Mouse (Mus musculus) hindbrain, embryonic 10.5 days (tissue): ENCODE data around the gene Tnxb. TPM values are rescaled to one million over a fixed set of nuclear protein-coding genes. Genes with fewer than 3 reads are reported as not detected.

Experiments used
- DNase-seq: peaks from one replicate; pipeline ENCODE4 v3.0.0-alpha.2; 2017; ENCODE audit warnings: low spot score
- H3K27ac ChIP-seq: fragments of 300-500 bp; sonication (generic); 2 replicates; pipeline ENCODE4 v1.5.1; 2016; ENCODE audit warnings: mild to moderate bottlenecking, moderate library complexity
- H3K27me3 ChIP-seq: fragments of 300-500 bp; sonication (generic); 2 replicates; pipeline ENCODE4 v1.6.1; 2016; ENCODE audit warnings: mild to moderate bottlenecking; ENCODE audit not compliant: poor library complexity, insufficient read depth, severe bottlenecking
- H3K36me3 ChIP-seq: fragments of 300-500 bp; sonication (generic); 2 replicates; pipeline ENCODE4 v1.6.1; 2016; ENCODE audit warnings: mild to moderate bottlenecking, moderate library complexity
- H3K4me1 ChIP-seq: fragments of 300-500 bp; sonication (generic); replicated peaks from 2 replicates; pipeline ENCODE4 v1.6.1; 2016; ENCODE audit warnings: mild to moderate bottlenecking
- H3K4me3 ChIP-seq: fragments of 300-500 bp; sonication (generic); 2 replicates; pipeline ENCODE4 v1.5.1; 2016; ENCODE audit warnings: mild to moderate bottlenecking, moderate library complexity
- H3K9me3 ChIP-seq: fragments of 300-500 bp; sonication (generic); 2 replicates; pipeline ENCODE4 v1.6.1; 2016; ENCODE audit warnings: mild to moderate bottlenecking, moderate library complexity
- WGBS: fragments of 180-500 bp; shearing (Covaris S2); methylation state at CpG from one replicate; pipeline ENCODE4 v1.1.7; 2016; 5-methylcytosine and 5-hydroxymethylcytosine counted together
- polyA plus RNA-seq: library from polyadenylated mRNA; unstranded; fragments of >200 nt; fragmentation: Nextera tagmentation; extraction: Ambion mirVana; gene quantifications from 2 replicates; pipeline ENCODE4 v1.2.1, GENCODE M21; 2016

Gene Tnxb
- polyA plus RNA-seq, 1 experiment from 2014 or later: 0.01 TPM

GRCm38 (mm10) chr17:34655581-34655991, 14.7 kb upstream of the Tnxb start:
- Histone ChIP-seq H3K4me1 (peaks cover 35% of the 10 kb centered on the region), H3K9me3 (no peaks in the 10 kb centered on the region), H3K27me3 (peaks cover 17% of the 10 kb centered on the region), H3K4me3 (no peak overlapping the region), H3K27ac (peak overlapping the region; percentile 62; the same call in 1 of the 2 replicates), H3K36me3 (peaks cover 50% of the 10 kb centered on the region)
- WGBS: 71% methylated on average over 4 of the region's 4 CpGs
- no peak for DNase-seq

- no peak overlapping the region for H3K27ac ChIP-seq
- peaks cover 39% of the 10 kb centered on the region for H3K36me3 ChIP-seq
- H3K27me3 ChIP-seq: peaks cover 28% of the 10 kb centered on the region
- H3K4me1 ChIP-seq: peaks cover 46% of the 10 kb centered on the region
- no peaks in the 10 kb centered on the region for H3K9me3 ChIP-seq
- 38% methylated on average over 8 of the region's 8 CpGs for WGBS
- no peak overlapping the region for H3K4me3 ChIP-seq
- no peak for DNase-seq
Observed at GRCm38 (mm10) chr17:34656666-34657065, 13.7 kb upstream of the Tnxb start.

GRCm38 (mm10) chr17:34657271-34657670, 13.1 kb upstream of the Tnxb start:
- WGBS: 27% methylated on average over 2 of the region's 2 CpGs
- Histone ChIP-seq H3K4me1 (peaks cover 46% of the 10 kb centered on the region), H3K4me3 (no peak overlapping the region), H3K27me3 (peaks cover 29% of the 10 kb centered on the region), H3K36me3 (peaks cover 33% of the 10 kb centered on the region), H3K27ac (no peak overlapping the region), H3K9me3 (no peaks in the 10 kb centered on the region)
- no peak for DNase-seq

GRCm38 (mm10) chr17:34658145-34658544, 12.2 kb upstream of the Tnxb start:
- peaks cover 35% of the 10 kb centered on the region for H3K27me3 ChIP-seq
- no peak for DNase-seq
- WGBS: 85% methylated on average over 2 of the region's 2 CpGs
- H3K27ac ChIP-seq: no peak overlapping the region
- H3K36me3 ChIP-seq: peaks cover 24% of the 10 kb centered on the region
- H3K4me1 ChIP-seq: peaks cover 46% of the 10 kb centered on the region
- no peak overlapping the region for H3K4me3 ChIP-seq
- no peaks in the 10 kb centered on the region for H3K9me3 ChIP-seq

GRCm38 (mm10) chr17:34658591-34658990, 11.7 kb upstream of the Tnxb start:
- no peaks in the 10 kb centered on the region for H3K9me3 ChIP-seq
- H3K4me1 ChIP-seq: peaks cover 45% of the 10 kb centered on the region
- DNase-seq: no peak
- H3K27me3 ChIP-seq: peaks cover 38% of the 10 kb centered on the region
- WGBS: 83% methylated on average over 3 of the region's 3 CpGs
- H3K27ac ChIP-seq: no peak overlapping the region
- peaks cover 20% of the 10 kb centered on the region for H3K36me3 ChIP-seq
- no peak overlapping the region for H3K4me3 ChIP-seq

- no peak for DNase-seq
- peaks cover 38% of the 10 kb centered on the region for H3K27me3 ChIP-seq
- H3K9me3 ChIP-seq: no peaks in the 10 kb centered on the region
- no peak overlapping the region for H3K4me3 ChIP-seq
- peaks cover 41% of the 10 kb centered on the region for H3K4me1 ChIP-seq
- H3K36me3 ChIP-seq: peaks cover 12% of the 10 kb centered on the region
- H3K27ac ChIP-seq: no peak overlapping the region
- WGBS: 76% methylated on average over 12 of the region's 12 CpGs
Observed at GRCm38 (mm10) chr17:34659181-34659896, 11.0 kb upstream of the Tnxb start.

GRCm38 (mm10) chr17:34659897-34660214, 10.5 kb upstream of the Tnxb start:
- Histone ChIP-seq H3K4me3 (no peak overlapping the region), H3K27me3 (peaks cover 38% of the 10 kb centered on the region), H3K4me1 (peaks cover 41% of the 10 kb centered on the region), H3K36me3 (peaks cover 7% of the 10 kb centered on the region), H3K27ac (no peak overlapping the region), H3K9me3 (no peaks in the 10 kb centered on the region)
- WGBS: 66% methylated on average over 3 of the region's 3 CpGs
- no peak for DNase-seq

GRCm38 (mm10) chr17:34660259-34660820, 10.0 kb upstream of the Tnxb start:
- peaks cover 38% of the 10 kb centered on the region for H3K27me3 ChIP-seq
- WGBS: 39% methylated on average over 11 of the region's 11 CpGs

GRCm38 (mm10) chr17:34661121-34661591, 9.2 kb upstream of the Tnxb start:
- no peaks in the 10 kb centered on the region for H3K9me3 ChIP-seq
- H3K4me3 ChIP-seq: peak overlapping the region; percentile 32
- no peaks in the 10 kb centered on the region for H3K36me3 ChIP-seq
- no peak for DNase-seq
- H3K4me1 ChIP-seq: peaks cover 29% of the 10 kb centered on the region
- WGBS: 10% methylated on average over 19 of the region's 19 CpGs
- peaks cover 45% of the 10 kb centered on the region for H3K27me3 ChIP-seq
- H3K27ac ChIP-seq: no peak overlapping the region

More at GRCm38 (mm10) chr17:34660259-34660820, 10.0 kb upstream of the Tnxb start:
- Histone ChIP-seq H3K27ac (no peak overlapping the region), H3K36me3 (peaks cover 2% of the 10 kb centered on the region), H3K4me1 (peaks cover 37% of the 10 kb centered on the region), H3K4me3 (no peak overlapping the region), H3K9me3 (no peaks in the 10 kb centered on the region)
- DNase-seq: no peak

GRCm38 (mm10) chr17:34662468-34662867, 7.9 kb upstream of the Tnxb start:
- Histone ChIP-seq H3K4me3 (no peak overlapping the region), H3K27ac (no peak overlapping the region), H3K27me3 (peaks cover 45% of the 10 kb centered on the region), H3K36me3 (no peaks in the 10 kb centered on the region), H3K4me1 (peaks cover 17% of the 10 kb centered on the region), H3K9me3 (no peaks in the 10 kb centered on the region)
- WGBS: 81% methylated on average over 1 of the region's 1 CpGs
- DNase-seq: no peak

- Histone ChIP-seq H3K27me3 (peaks cover 45% of the 10 kb centered on the region), H3K9me3 (no peaks in the 10 kb centered on the region), H3K4me1 (peaks cover 15% of the 10 kb centered on the region), H3K4me3 (no peak overlapping the region), H3K27ac (no peak overlapping the region), H3K36me3 (no peaks in the 10 kb centered on the region)
- no peak for DNase-seq
- 86% methylated on average over 8 of the region's 8 CpGs for WGBS
Observed at GRCm38 (mm10) chr17:34662978-34663377, 7.4 kb upstream of the Tnxb start.

GRCm38 (mm10) chr17:34663558-34663957, 6.8 kb upstream of the Tnxb start:
- Histone ChIP-seq H3K4me3 (no peak overlapping the region), H3K9me3 (no peaks in the 10 kb centered on the region), H3K36me3 (no peaks in the 10 kb centered on the region), H3K27me3 (peaks cover 45% of the 10 kb centered on the region), H3K4me1 (peaks cover 15% of the 10 kb centered on the region), H3K27ac (no peak overlapping the region)
- WGBS: 54% methylated on average over 1 of the region's 1 CpGs
- no peak for DNase-seq

GRCm38 (mm10) chr17:34664472-34664871, 5.9 kb upstream of the Tnxb start:
- no peak for DNase-seq
- Histone ChIP-seq H3K9me3 (no peaks in the 10 kb centered on the region), H3K36me3 (no peaks in the 10 kb centered on the region), H3K4me3 (no peak overlapping the region), H3K4me1 (peaks cover 15% of the 10 kb centered on the region), H3K27ac (no peak overlapping the region), H3K27me3 (peaks cover 47% of the 10 kb centered on the region)
- 77% methylated on average over 7 of the region's 7 CpGs for WGBS
